Mouse (Mus musculus) right cerebral cortex, postnatal 10 days (tissue): Measurements from ENCODE around the gene Cmah.

Experiments used
- DNase-seq, 2 experiments: peaks; one replicate each; pipeline ENCODE4 v3.0.0; 2021; ENCODE audit warnings: low spot score in 2 of 2

Cmah gene

DNA sequence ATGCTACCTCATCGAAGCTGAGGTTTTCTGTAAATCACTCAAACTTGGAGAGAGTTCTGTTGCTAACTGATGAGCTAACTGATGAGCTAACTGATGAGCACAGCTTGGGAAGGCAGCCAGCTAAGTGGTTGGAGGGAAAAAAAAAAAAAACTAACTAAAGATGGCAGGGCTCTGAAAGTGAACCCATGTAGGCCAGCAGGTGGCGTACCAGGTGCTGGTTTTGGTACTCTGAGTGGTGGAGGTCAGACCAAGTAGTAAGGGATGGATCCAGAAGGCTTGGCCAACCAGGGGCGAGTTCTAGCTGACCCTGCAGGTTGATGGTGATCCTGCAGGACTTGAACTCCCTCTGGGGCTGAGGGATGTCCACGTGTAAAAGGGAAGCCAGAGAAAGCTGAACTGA is 89.2 kb downstream of the Cmah start:
- DNase-seq = peak in 1 of 2 experiments; percentile 35

- DNase-seq = no peak
Measured at GRCm38 (mm10) chr13:24418024-24418423, 90.8 kb downstream of the Cmah start.

DNA sequence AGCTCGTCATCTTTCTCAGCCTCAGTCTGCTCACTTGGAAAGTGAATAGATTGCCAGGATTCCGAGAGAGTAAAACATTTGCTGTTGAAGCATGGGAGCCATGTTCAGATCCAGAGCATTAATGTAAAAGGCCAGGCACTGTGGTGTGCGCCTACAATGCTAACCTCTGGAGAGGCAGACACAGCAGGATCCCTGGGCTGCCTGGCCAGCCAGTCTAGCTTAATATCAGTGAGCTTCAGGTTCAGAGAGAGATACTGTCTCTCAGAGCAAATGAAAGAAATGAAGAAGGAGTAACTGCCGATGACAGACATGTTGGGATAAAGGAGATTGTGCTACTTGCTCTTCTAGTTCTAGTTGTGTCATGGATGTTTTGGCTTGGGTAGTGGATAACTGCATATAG is 91.6 kb downstream of the Cmah start:
- no peak for DNase-seq

DNA sequence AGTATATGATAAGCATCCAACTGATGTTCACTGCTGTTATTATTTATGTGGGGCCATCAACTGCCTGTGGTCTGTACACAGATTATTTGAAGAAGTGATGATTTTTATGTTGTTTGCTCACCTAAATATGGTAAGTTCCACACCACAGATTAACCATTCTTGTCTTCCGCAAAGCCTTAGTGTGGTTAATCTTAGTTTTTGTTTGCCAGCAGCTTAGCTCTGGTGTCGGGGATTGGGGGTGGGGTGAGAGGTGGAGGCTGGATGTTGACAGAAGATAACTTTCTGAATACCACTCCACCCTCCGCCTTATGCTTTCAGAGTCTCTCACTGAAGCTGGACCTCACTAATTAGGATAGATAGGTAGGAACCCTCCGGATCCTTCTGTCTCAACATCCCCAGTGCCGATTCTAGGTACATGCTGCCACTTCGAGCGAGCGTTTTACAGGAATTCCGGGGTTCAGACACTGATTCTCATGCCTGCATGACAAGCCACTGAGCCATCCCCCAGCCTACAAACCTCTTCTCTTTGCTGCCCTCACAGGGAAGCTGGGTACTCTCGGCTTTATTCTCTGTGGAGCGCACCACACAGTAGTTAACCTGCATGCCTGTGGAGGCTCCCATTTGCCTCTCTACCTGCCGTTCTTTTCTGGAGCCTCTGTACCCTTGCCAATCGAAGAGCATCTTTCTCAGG is 92.5 kb downstream of the Cmah start:
- no peak for DNase-seq

- DNase-seq = no peak
Measured at GRCm38 (mm10) chr13:24421987-24422386, 94.8 kb downstream of the Cmah start.

DNA sequence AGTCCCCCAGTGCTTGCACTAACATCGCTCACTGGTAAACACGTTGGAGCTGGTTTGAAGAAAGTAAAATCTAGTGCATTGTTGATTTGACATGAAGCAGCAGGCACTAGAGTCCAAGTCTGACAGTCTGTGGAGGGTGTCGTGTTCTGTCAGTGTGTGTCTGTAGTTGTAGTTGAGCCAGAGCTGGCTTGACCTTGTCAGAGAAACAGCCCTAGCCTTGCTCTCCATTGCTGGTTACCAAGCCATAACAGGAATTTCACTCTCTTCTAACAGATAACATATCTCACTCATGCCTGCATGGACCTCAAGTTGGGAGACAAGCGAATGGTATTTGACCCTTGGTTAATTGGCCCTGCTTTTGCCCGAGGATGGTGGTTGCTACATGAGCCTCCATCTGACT is 103.0 kb downstream of the Cmah start:
- DNase-seq = peak in 1 of 2 experiments; percentile 9

DNA sequence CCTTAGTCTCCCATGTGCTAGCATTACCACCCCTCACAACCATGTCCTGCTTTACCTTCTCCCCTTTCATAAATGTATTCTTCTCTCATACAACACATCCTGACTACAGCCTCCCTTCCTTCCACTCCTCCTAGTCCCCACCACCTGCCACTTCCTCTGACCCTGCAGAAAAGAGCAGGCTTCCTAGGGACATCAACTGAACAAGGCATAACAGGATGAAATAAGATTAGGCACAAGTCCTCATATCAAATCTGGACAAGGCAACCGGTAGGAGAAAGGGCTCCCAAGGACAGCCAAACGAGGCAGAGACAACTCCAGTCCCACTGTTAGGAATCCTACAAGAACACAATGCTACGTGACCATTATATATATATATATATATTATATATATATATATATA is 104.4 kb downstream of the Cmah start:
- DNase-seq = no peak

DNA sequence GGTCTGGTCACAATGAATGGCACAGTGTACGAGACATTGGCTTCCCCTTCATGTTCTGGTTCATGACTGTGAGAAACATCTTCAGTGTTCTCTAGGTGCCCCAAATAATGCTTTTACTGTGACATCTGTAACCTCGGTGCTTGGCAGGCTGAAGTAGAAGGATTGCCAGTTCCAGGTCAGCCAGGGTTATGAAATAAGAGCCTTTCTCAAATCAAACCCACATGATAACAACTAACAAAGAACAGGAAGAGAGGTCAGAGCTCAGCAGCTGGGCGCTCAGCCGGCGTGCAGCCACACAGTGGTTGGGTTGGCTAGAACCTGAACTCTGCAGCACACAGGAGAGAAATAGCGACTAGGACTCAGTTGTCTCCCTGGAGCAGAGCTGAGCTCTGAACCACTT is 115.1 kb downstream of the Cmah start:
- DNase-seq = no peak

DNA sequence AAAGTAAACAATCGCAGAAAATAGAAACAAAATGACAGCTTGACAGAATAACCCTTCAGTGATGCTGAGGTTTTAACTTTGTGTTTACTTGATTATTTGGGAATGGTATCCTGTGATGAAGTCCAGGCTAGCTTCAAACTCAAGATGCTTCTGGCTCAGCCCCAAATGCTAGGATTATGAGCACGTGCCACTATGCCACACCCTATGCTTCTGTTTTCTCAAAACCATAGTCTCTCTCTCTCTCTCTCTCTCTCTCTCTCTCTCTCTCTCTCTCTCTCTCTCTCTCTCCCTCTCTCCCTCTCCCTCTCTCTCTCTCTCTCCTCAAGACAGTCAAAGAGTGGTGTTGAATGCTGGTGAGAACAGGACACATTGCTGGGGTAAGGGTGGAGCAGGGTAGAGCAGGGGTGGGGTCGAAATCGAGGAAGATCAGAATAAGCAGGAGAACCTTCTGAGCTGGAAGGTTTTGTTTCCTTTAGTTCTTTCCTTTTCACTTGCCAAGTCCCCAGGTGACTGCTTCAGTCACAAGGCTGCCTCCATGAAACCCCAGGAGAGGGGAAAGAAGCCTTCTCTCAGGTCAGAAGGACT is 116.7 kb downstream of the Cmah start:
- no peak for DNase-seq

DNA sequence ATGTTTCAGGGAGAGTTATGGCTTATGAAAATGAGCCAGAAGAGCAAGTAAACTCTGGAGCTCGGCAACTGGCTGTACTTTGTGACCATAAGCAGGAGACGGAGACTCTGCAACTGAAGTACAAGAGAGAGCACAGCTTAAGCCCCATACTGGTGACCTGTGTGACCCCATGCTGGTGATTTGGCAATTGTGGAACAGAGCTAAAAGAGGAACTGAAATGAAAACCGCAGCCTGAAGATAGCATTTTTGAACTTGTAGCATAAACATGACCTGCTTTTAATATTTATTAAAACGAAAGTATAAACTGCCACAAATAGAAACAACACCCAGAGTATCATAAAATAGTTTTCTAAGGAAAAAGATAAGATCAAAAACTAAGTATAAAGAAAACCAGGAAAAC is 117.5 kb downstream of the Cmah start:
- DNase-seq = no peak

- DNase-seq = no peak
Measured at GRCm38 (mm10) chr13:24445166-24445565, 118.0 kb downstream of the Cmah start.

GRCm38 (mm10) chr13:24446081-24446480 is 118.9 kb downstream of the Cmah start:
- DNase-seq = no peak

DNA sequence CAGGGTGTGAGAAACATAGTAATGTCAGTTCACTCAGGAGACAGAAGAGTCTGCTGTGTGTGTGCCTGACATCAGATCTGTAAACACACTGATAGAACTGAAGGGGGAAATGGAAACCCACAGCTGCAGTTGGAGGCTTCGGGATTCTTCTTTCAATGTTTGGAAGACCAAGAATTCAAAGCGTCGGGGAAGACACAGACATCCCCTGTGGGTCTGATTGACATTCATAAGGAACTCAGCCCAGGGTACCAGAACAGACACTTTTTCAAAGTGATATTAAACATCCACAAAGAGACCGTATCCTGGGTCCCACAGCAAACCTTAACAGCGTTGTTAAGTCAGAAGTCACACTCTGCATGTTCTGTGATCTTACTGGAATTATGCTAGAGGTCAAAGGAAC is 119.8 kb downstream of the Cmah start:
- no peak for DNase-seq

DNA sequence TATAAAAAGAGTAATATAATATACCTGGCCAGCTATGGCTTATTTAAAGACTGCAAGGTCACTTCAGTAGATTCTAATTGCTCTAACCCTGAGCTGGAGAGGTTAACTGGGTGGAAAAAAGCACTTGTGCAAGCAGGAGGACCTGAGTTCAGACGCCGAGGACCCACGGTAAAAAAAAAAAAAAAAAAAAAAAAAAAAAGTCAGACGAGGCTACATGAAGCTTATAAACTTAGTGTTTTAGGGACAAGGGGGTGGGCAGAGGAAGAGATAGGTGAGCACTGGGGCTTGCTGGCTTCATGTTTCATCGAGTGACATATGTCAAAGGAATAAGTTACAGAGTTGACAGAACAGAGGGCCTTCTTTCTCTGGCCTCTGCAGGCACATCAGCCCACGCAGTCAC is 121.4 kb downstream of the Cmah start:
- no peak for DNase-seq

DNA sequence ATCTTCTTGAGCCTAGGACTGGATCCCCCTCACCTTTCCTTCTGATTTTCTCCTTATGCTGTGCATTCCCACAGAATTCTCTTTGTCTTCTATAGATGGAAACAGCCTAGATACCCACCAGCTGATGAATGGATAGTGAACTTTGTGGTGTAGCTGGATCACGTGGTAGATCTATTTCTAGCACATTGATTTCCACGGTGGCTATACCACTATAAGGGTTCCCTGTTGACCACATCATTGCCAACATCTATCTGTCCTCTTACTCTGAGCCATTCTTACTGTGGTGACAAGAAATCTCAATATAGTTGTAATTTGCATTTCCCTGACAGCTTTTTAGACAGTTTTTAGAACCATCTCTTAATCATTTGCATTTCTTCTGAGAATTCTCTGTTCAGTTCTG is 124.3 kb downstream of the Cmah start:
- DNase-seq = no peak

DNA sequence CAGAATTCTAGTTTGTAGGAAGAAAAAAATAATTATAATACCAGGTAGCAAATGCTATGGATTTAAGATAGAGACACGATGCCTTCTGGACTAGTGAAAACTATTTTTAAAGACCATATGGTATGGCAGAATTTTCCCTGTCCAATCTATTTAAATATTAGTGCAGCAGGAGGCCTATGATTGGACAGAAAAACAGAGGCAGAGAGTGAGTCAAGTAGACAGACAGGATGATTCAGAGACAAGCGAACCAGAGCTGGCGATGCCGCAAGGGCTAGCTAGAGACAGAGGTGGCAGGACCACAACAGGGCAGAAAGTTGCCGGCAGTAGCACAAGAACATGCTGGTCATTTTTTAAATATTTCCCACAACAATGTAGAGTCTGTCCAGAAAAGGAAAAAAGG is 126.5 kb downstream of the Cmah start:
- DNase-seq = peak in 1 of 2 experiments; percentile 31

DNA sequence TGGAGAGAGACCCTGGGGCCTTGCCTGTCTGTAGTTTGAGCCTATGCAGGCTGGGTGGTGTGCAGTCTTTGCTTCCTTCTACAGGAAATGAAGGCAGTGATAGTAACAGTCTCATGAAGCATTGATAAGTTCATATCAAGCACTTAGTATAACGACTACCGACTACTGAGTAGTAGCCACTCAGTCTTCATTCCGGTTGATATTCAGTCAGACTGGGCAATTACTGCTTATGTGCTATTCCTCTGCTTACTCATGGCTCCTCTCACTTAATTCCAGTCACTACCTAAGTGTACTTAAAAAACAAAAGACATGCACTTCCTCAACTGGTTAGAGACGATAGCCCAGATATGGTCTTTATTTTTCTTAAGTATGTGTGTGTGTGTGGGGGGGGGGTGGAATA is 129.2 kb downstream of the Cmah start:
- no peak for DNase-seq

DNA sequence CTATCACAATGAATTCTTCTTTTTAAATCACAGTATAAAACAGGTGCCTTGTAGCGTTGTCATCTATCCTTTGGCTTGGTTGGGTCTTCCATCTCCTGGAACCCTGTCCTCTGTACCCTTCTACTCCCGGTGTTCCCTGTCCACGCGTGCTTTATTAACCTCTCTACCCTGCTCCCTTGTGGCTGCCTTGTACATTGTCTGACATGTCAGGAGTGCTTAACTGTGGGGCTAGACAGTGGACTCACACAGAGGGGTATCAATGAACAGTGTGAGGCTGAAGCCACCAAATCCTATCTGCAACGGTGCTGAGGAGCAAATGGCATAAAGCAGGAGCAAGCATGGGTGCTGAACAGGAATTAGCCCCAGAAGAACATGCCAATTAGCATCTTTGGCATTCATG is 133.3 kb downstream of the Cmah start:
- no peak for DNase-seq

- DNase-seq = no peak
Measured at GRCm38 (mm10) chr13:24463767-24464166, 136.6 kb downstream of the Cmah start.

- no peak for DNase-seq
Measured at GRCm38 (mm10) chr13:24466027-24466426, 138.8 kb downstream of the Cmah start.

- no peak for DNase-seq
Measured at GRCm38 (mm10) chr13:24467806-24468205, 140.6 kb downstream of the Cmah start.

GRCm38 (mm10) chr13:24477564-24477963 is 150.4 kb downstream of the Cmah start:
- DNase-seq = no peak

DNA sequence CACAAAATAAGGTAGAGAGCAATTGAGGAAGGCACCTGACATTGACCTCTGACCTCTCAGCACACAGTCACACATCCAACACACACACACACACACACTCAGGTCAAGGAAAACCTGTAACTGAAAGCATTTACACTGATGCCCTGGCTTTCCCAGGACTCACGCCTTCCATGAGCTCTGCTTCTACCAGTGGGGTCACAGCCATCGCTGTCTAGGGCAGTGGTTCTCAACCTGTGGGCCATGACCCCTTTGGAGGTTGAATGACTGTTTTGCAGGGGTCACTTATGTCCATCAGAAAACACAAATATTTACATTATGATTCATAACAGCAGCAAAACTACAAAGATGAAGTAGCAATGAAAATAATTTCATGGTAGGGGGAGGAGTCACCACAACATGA is 152.3 kb downstream of the Cmah start:
- no peak for DNase-seq

GRCm38 (mm10) chr13:24480824-24481223 is 153.6 kb downstream of the Cmah start:
- no peak for DNase-seq
